Mouse (Mus musculus): ENCODE measurements around the gene Gm5767. TPM values are rescaled to one million over a fixed set of nuclear protein-coding genes. Genes with fewer than 3 reads are reported as not detected.

Gm5767 gene
- polyA plus RNA-seq, 1 experiment from 2014 or later = not detected

GRCm38 (mm10) chr16:8673343-8673742 is 7.2 kb upstream of the Gm5767 start:
- Histone ChIP-seq H3K36me3 (ENCODE audit: control insufficient read depth, insufficient read depth, low read length) (no peaks in the 10 kb centered on the region), H3K4me3 (ENCODE audit: low read depth, low read length) (no peak overlapping the region), H3K9ac (ENCODE audit: low read depth, low read length) (no peak overlapping the region), H3K4me2 (ENCODE audit: low read length) (no peak overlapping the region), H3K4me1 (ENCODE audit: control insufficient read depth, insufficient read depth, low read length) (peaks cover 27% of the 10 kb centered on the region), H3K27ac (ENCODE audit: low read length) (no peak overlapping the region), H3K27me3 (ENCODE audit: control insufficient read depth, insufficient read depth, low read depth, low read length) (no peaks in the 10 kb centered on the region), H3K9me3 (replicated peaks; ENCODE audit: control insufficient read depth, low read length, poor library complexity, severe bottlenecking) (no peaks in the 10 kb centered on the region)
- WGBS = 72% methylated on average over 6 of the region's 6 CpGs
- ATAC-seq = no peak

DNA sequence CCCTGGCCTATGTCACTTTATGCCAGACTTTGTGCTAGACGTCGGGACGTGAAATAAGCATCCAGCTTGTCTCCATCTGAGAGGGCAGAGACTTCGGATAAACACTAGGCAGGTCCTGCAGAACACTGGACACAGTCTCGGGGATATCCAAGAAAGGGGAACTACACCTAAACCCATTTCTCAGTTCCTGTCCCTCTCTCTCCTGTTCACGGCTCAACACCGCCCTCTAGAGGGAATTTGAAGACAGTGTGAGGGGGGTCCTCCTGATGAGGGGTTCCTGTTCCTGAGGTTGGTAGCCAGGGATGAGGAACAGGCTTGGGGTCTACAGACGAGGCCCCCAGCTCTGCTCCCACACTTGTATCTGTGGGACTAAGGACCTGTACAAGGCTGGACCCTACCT is 6.4 kb upstream of the Gm5767 start:
- Histone ChIP-seq H3K4me2 (ENCODE audit: low read length) (no peak overlapping the region), H3K9me3 (replicated peaks; ENCODE audit: control insufficient read depth, low read length, poor library complexity, severe bottlenecking) (no peaks in the 10 kb centered on the region), H3K27ac (ENCODE audit: low read length) (no peak overlapping the region), H3K36me3 (ENCODE audit: control insufficient read depth, insufficient read depth, low read length) (no peaks in the 10 kb centered on the region), H3K4me3 (ENCODE audit: low read depth, low read length) (no peak overlapping the region), H3K9ac (ENCODE audit: low read depth, low read length) (no peak overlapping the region), H3K4me1 (ENCODE audit: control insufficient read depth, insufficient read depth, low read length) (peaks cover 19% of the 10 kb centered on the region), H3K27me3 (ENCODE audit: control insufficient read depth, insufficient read depth, low read depth, low read length) (no peaks in the 10 kb centered on the region)
- WGBS = 2% methylated on average over 8 of the region's 8 CpGs
- no peak for ATAC-seq

GRCm38 (mm10) chr16:8675559-8675958 is 5.0 kb upstream of the Gm5767 start:
- WGBS = 88% methylated on average over 8 of the region's 8 CpGs
- Histone ChIP-seq H3K27ac (ENCODE audit: low read length) (no peak overlapping the region), H3K9me3 (replicated peaks; ENCODE audit: control insufficient read depth, low read length, poor library complexity, severe bottlenecking) (no peaks in the 10 kb centered on the region), H3K36me3 (ENCODE audit: control insufficient read depth, insufficient read depth, low read length) (no peaks in the 10 kb centered on the region), H3K4me2 (ENCODE audit: low read length) (no peak overlapping the region), H3K4me1 (ENCODE audit: control insufficient read depth, insufficient read depth, low read length) (peaks cover 5% of the 10 kb centered on the region), H3K4me3 (ENCODE audit: low read depth, low read length) (no peak overlapping the region), H3K27me3 (ENCODE audit: control insufficient read depth, insufficient read depth, low read depth, low read length) (no peaks in the 10 kb centered on the region), H3K9ac (ENCODE audit: low read depth, low read length) (no peak overlapping the region)
- no peak for ATAC-seq

DNA sequence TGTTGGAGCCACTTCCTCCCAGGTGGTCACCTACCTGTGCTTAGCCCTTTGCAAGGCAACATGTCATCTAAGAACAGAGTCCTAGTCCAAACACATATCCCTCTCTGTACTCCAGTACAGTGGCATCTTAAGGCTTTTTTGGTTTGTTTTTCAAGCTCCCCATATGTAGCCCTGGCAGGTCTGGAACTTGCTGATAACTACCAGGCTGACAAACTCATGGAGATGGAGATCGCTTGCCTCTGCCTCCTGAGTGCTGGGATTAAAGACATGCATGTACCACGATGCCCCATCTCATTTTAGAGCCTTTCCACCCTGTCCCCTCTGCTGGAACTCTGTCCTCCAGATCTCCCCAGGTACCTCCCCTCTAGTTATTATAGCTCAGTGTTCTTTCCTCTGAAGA is 4.3 kb upstream of the Gm5767 start:
- no peak overlapping the region for H3K4me3 ChIP-seq (ENCODE audit: low read depth, low read length)
- no peak for ATAC-seq
- peaks cover 3% of the 10 kb centered on the region; the same call in 1 of the 2 replicates for H3K4me1 ChIP-seq (ENCODE audit: control insufficient read depth, insufficient read depth, low read length)
- H3K9me3 ChIP-seq (replicated peaks; ENCODE audit: control insufficient read depth, low read length, poor library complexity, severe bottlenecking) = no peaks in the 10 kb centered on the region
- no peak overlapping the region for H3K9ac ChIP-seq (ENCODE audit: low read depth, low read length)
- no peaks in the 10 kb centered on the region for H3K36me3 ChIP-seq (ENCODE audit: control insufficient read depth, insufficient read depth, low read length)
- H3K27me3 ChIP-seq (ENCODE audit: control insufficient read depth, insufficient read depth, low read depth, low read length) = no peaks in the 10 kb centered on the region
- H3K4me2 ChIP-seq (ENCODE audit: low read length) = no peak overlapping the region
- H3K27ac ChIP-seq (ENCODE audit: low read length) = no peak overlapping the region
- 85% methylated on average over 2 of the region's 2 CpGs for WGBS

DNA sequence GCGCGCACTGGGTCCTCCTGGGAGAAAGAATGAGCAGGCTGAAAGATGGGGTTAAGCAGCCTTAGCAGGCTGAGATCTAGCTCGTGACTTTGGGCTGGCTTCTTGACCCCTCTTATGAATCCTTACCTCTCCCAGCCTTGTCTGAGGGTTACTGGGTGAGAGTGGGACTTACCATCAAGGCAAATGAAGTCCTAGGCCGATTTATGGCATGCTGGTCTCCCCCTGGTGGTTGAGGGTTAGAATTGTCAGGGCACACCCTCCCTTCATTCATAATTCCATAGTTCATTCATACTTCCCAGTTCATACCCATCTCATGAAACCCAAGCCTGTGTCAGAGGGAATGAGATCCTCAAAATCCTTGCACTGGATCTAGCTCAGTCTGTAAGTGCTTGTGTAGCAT is 3.8 kb upstream of the Gm5767 start:
- no peak overlapping the region for H3K4me2 ChIP-seq (ENCODE audit: low read length)
- no peak overlapping the region for H3K27ac ChIP-seq (ENCODE audit: low read length)
- peaks cover 3% of the 10 kb centered on the region; the same call in 1 of the 2 replicates for H3K4me1 ChIP-seq (ENCODE audit: control insufficient read depth, insufficient read depth, low read length)
- H3K36me3 ChIP-seq (ENCODE audit: control insufficient read depth, insufficient read depth, low read length) = no peaks in the 10 kb centered on the region
- 56% methylated on average over 4 of the region's 4 CpGs for WGBS
- no peak overlapping the region for H3K9ac ChIP-seq (ENCODE audit: low read depth, low read length)
- no peak overlapping the region for H3K4me3 ChIP-seq (ENCODE audit: low read depth, low read length)
- H3K9me3 ChIP-seq (replicated peaks; ENCODE audit: control insufficient read depth, low read length, poor library complexity, severe bottlenecking) = no peaks in the 10 kb centered on the region
- ATAC-seq = no peak
- H3K27me3 ChIP-seq (ENCODE audit: control insufficient read depth, insufficient read depth, low read depth, low read length) = no peaks in the 10 kb centered on the region

DNA sequence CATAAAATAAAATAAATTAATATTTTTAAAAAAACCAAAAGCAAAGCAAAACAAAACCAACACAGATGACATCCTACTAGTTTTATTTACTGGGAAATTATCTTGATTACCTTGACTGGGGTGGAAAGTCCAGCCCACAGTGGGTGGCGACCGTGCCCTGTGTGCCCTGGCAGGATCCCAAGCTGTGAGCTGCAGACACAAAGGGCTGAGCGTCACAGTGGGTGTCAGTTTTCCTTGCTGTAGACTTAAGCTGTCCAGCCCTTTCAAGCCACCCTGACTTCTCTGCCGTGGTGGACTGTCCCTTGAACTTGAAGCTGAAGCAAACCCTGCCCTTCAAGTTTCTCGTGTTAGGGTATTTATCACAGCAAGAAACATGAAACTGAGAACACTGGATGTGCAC is 2.5 kb upstream of the Gm5767 start:
- Histone ChIP-seq H3K36me3 (ENCODE audit: control insufficient read depth, insufficient read depth, low read length) (no peaks in the 10 kb centered on the region), H3K9ac (ENCODE audit: low read depth, low read length) (no peak overlapping the region), H3K4me1 (ENCODE audit: control insufficient read depth, insufficient read depth, low read length) (no peaks in the 10 kb centered on the region), H3K9me3 (replicated peaks; ENCODE audit: control insufficient read depth, low read length, poor library complexity, severe bottlenecking) (no peaks in the 10 kb centered on the region), H3K4me2 (ENCODE audit: low read length) (no peak overlapping the region), H3K27me3 (ENCODE audit: control insufficient read depth, insufficient read depth, low read depth, low read length) (no peaks in the 10 kb centered on the region), H3K4me3 (ENCODE audit: low read depth, low read length) (no peak overlapping the region), H3K27ac (ENCODE audit: low read length) (no peak overlapping the region)
- WGBS = 47% methylated on average over 5 of the region's 5 CpGs
- no peak for ATAC-seq

DNA sequence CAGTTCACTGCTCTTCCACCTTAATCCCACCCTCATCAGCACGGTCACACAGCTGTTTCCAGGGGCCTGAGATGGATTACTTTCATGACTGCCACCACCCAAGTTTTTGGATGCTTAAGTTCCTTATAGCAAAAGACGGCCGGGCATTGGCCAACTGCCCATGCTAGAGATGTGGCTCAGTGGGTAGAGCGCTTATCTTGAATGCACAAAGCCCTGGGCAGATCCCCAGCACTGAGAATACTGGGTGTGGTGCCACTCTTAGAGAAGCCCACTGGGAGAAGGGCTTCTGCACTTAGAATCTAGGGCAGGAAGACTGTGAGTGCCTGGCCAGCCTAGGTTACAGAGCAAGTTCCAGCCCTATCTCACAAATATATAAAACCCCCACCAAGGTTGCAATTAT is 1.9 kb upstream of the Gm5767 start:
- Histone ChIP-seq H3K4me3 (ENCODE audit: low read depth, low read length) (no peak overlapping the region), H3K4me2 (ENCODE audit: low read length) (no peak overlapping the region), H3K9ac (ENCODE audit: low read depth, low read length) (no peak overlapping the region), H3K27me3 (ENCODE audit: control insufficient read depth, insufficient read depth, low read depth, low read length) (no peaks in the 10 kb centered on the region), H3K4me1 (ENCODE audit: control insufficient read depth, insufficient read depth, low read length) (no peaks in the 10 kb centered on the region), H3K9me3 (replicated peaks; ENCODE audit: control insufficient read depth, low read length, poor library complexity, severe bottlenecking) (no peaks in the 10 kb centered on the region), H3K36me3 (ENCODE audit: control insufficient read depth, insufficient read depth, low read length) (no peaks in the 10 kb centered on the region), H3K27ac (ENCODE audit: low read length) (no peak overlapping the region)
- 87% methylated on average over 4 of the region's 4 CpGs for WGBS
- no peak for ATAC-seq

DNA sequence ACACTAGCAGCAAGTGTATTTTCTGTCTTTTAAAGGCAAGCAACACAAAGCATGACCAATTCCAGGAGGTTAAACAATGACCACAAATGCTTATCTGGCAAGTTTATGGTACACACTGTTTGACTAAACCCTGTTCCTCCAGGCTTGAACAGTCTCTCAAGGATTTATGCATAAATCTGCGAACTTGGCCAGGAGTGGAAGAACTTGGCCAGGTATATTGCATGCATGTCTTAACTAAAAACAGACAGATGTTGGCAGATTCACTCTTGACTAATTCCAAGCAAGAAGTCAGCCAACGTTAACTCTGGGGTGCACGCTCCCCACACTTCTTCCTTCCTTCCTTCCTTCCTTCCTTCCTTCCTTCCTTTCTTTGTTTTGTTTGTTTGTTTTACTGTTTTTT is 790 bp upstream of the Gm5767 start:
- Histone ChIP-seq H3K4me1 (ENCODE audit: control insufficient read depth, insufficient read depth, low read length) (no peaks in the 10 kb centered on the region), H3K4me3 (ENCODE audit: low read depth, low read length) (no peak overlapping the region), H3K9me3 (replicated peaks; ENCODE audit: control insufficient read depth, low read length, poor library complexity, severe bottlenecking) (no peaks in the 10 kb centered on the region), H3K36me3 (ENCODE audit: control insufficient read depth, insufficient read depth, low read length) (no peaks in the 10 kb centered on the region), H3K9ac (ENCODE audit: low read depth, low read length) (no peak overlapping the region), H3K4me2 (ENCODE audit: low read length) (no peak overlapping the region), H3K27me3 (ENCODE audit: control insufficient read depth, insufficient read depth, low read depth, low read length) (no peaks in the 10 kb centered on the region), H3K27ac (ENCODE audit: low read length) (no peak overlapping the region)
- 96% methylated on average over 3 of the region's 3 CpGs for WGBS
- no peak for ATAC-seq

DNA sequence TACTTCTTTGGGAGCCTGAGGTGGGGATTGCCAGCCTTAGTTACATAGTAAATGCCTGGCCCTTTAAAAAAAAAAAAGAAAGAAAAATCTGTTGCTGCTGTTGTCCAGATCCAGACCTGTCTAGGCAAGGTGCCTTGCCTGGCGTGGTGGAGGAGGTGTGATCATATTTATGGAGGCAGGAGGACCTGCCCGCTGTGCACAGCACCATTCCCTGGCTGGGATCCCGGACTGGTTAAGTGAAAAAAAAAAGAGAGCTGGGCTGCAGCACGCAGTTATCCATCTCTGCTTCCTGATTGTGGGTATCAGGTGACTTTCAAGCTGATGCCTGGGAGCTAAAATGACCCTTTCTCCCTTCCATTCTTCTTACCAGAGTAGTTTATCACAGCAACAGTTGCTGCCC is 4.5 kb downstream of the Gm5767 start:
- no peak overlapping the region for H3K27ac ChIP-seq (ENCODE audit: low read length)
- H3K4me2 ChIP-seq (ENCODE audit: low read length) = no peak overlapping the region
- no peaks in the 10 kb centered on the region for H3K27me3 ChIP-seq (ENCODE audit: control insufficient read depth, insufficient read depth, low read depth, low read length)
- H3K9me3 ChIP-seq (replicated peaks; ENCODE audit: control insufficient read depth, low read length, poor library complexity, severe bottlenecking) = no peaks in the 10 kb centered on the region
- no peaks in the 10 kb centered on the region for H3K4me1 ChIP-seq (ENCODE audit: control insufficient read depth, insufficient read depth, low read length)
- no peak for ATAC-seq
- 83% methylated on average over 4 of the region's 4 CpGs for WGBS
- peaks cover 7% of the 10 kb centered on the region; the same call in 1 of the 2 replicates for H3K36me3 ChIP-seq (ENCODE audit: control insufficient read depth, insufficient read depth, low read length)
- H3K4me3 ChIP-seq (ENCODE audit: low read depth, low read length) = no peak overlapping the region
- no peak overlapping the region for H3K9ac ChIP-seq (ENCODE audit: low read depth, low read length)

All from midbrain, embryonic 16.5 days (tissue).